Mouse (Mus musculus) bone marrow macrophage, adult 2 months (primary cell): ENCODE data around the gene Numbl. TPM values are rescaled to one million over a fixed set of nuclear protein-coding genes. Genes with fewer than 3 reads are reported as not detected.

ENCODE experiments used
- H3K27ac ChIP-seq: 2 replicates; pipeline ENCODE4 v1.5.1; 2012; ENCODE audit warnings: low read depth, low read length; ENCODE audit not compliant: insufficient read depth
- H3K4me1 ChIP-seq: 2 replicates; pipeline ENCODE4 v1.6.1; 2012; ENCODE audit warnings: low read length; ENCODE audit not compliant: control insufficient read depth, insufficient read depth
- H3K4me3 ChIP-seq: 2 replicates; pipeline ENCODE4 v1.5.1; 2012; ENCODE audit warnings: mild to moderate bottlenecking, low read length, moderate library complexity; ENCODE audit not compliant: insufficient read depth
- CTCF ChIP-seq: IDR thresholded peaks from 2 replicates; pipeline ENCODE4 v1.5.1; 2012; ENCODE audit warnings: low read depth, mild to moderate bottlenecking, low read length, moderate library complexity
- POLR2A ChIP-seq: IDR thresholded peaks from 2 replicates; pipeline ENCODE4 v1.6.1; 2012; ENCODE audit warnings: mild to moderate bottlenecking, low read depth, low read length, borderline replicate concordance
- polyA plus RNA-seq: library from polyadenylated mRNA; stranded (reverse); fragments of >200 nt; gene quantifications from 2 replicates; pipeline ENCODE4 v1.2.4, GENCODE M21; 2012; ENCODE audit not compliant: missing spikeins, insufficient read depth, insufficient read length

Gene Numbl
- polyA plus RNA-seq, 1 experiment: 6.2 TPM

GRCm38 (mm10) chr7:27329981-27330380 lies 71.7 kb downstream of the Numbl start:
- TF ChIP-seq POLR2A (no peak), CTCF (no peak)
- H3K4me1 ChIP-seq: peaks cover 18% of the 10 kb centered on the region
- peak overlapping the region; percentile 65 for H3K4me3 ChIP-seq
- no peak overlapping the region for H3K27ac ChIP-seq

GRCm38 (mm10) chr7:27330709-27331540 lies 72.7 kb downstream of the Numbl start:
- peak overlapping the region; percentile 65 for H3K4me3 ChIP-seq
- no peak overlapping the region for H3K27ac ChIP-seq
- peaks cover 17% of the 10 kb centered on the region for H3K4me1 ChIP-seq
- TF ChIP-seq CTCF: no peak
- no peak for TF ChIP-seq POLR2A

DNA sequence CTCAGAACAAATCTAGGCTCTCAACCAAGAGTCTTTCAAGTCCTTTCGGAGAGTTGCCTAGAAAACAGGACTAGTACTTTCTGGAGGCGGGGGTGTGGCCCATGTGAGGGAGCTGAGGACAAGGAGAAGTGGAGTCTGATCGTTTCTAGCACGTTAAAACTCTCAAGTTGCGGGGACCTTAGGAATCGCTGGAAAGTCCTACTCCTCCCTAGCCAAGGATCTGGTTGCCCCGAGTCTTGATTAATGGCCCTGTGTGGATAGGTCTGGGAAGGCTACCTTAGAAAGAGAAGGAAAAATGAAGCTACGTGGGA lies 73.3 kb downstream of the Numbl start:
- H3K27ac ChIP-seq: no peak overlapping the region
- peaks cover 14% of the 10 kb centered on the region for H3K4me1 ChIP-seq
- no peak for TF ChIP-seq POLR2A
- no peak for TF ChIP-seq CTCF
- H3K4me3 ChIP-seq: peak overlapping the region; percentile 32; the same call in 1 of the 2 replicates

Other genes starting within 250 kb of the Numbl start
- gene Cyp2a12, start 229.4 kb upstream of the Numbl start, polyA plus RNA-seq: not detected in 2 replicates
- gene Cyp2f2, start 138.5 kb upstream of the Numbl start, polyA plus RNA-seq: not detected in 2 replicates
- gene Cyp2t4, start 104.7 kb upstream of the Numbl start, polyA plus RNA-seq: not detected in 2 replicates
- 30.8 and 31.9 TPM in 2 replicates for gene Egln2, start 91.6 kb upstream of the Numbl start, polyA plus RNA-seq
- 65.0 and 66.6 TPM in 2 replicates for gene Rab4b, start 79.5 kb upstream of the Numbl start, polyA plus RNA-seq
- not detected in 2 replicates for gene Gm21983, start 77.3 kb upstream of the Numbl start, polyA plus RNA-seq
- gene Mia, start 77.3 kb upstream of the Numbl start, polyA plus RNA-seq: not detected in 2 replicates
- 4.0 and 5.0 TPM in 2 replicates for gene BC024978, start 62.7 kb upstream of the Numbl start, polyA plus RNA-seq
- 52.0 and 63.3 TPM in 2 replicates for gene Snrpa, start 62.2 kb upstream of the Numbl start, polyA plus RNA-seq
- gene Itpkc, start 29.8 kb upstream of the Numbl start, polyA plus RNA-seq: 6.1 and 7.1 TPM in 2 replicates
- gene Coq8b, start 25.4 kb upstream of the Numbl start, polyA plus RNA-seq: 21.7 and 22.6 TPM in 2 replicates
- gene Ltbp4, start 79.3 kb downstream of the Numbl start, polyA plus RNA-seq: 0.84 TPM in 1 of 2 replicates, not detected in the other
- 51.0 and 60.8 TPM in 2 replicates for gene Shkbp1, start 97.6 kb downstream of the Numbl start, polyA plus RNA-seq
- gene Gm20479, start 99.0 kb downstream of the Numbl start, polyA plus RNA-seq: 10.4 TPM in 1 of 2 replicates, not detected in the other
- gene Sptbn4, start 189.3 kb downstream of the Numbl start, polyA plus RNA-seq: 0.48 and 0.73 TPM in 2 replicates
- gene Blvrb, start 189.5 kb downstream of the Numbl start, polyA plus RNA-seq: 473 and 496 TPM in 2 replicates
- 19.5 and 20.9 TPM in 2 replicates for gene Sertad3, start 215.3 kb downstream of the Numbl start, polyA plus RNA-seq
- gene Sertad1, start 228.5 kb downstream of the Numbl start, polyA plus RNA-seq: 22.1 and 24.7 TPM in 2 replicates
- 0.57 and 0.68 TPM in 2 replicates for gene Prx, start 240.9 kb downstream of the Numbl start, polyA plus RNA-seq